Mouse (Mus musculus) adrenal gland, adult 18-20 months (tissue): ENCODE measurements around the gene Ndst2. TPM values are rescaled to one million over a fixed set of nuclear protein-coding genes. Genes with fewer than 3 reads are reported as not detected.
A peak's percentile ranks its signal among the peaks of the same experiment; 100 is the strongest.

Experiments
- DNase-seq, 2 experiments: peaks; one replicate each; pipeline ENCODE4 v3.0.0; 2021 to 2022; ENCODE audit warnings: low spot score in 2 of 2
- long read RNA-seq, 2 experiments: library from polyadenylated mRNA; stranded (forward); transcript quantifications; one replicate each; pipeline ENCODE4 v2.0.0; 2021
- total RNA-seq, 2 experiments: library from RNA; stranded (reverse); gene quantifications; 1 replicate in 1 of 2; 2 replicates in 1 of 2; pipeline ENCODE4 v1.2.3; 2021

Gene Ndst2
- total RNA-seq = 10 to 100 TPM; 21.6 to 26.1 TPM
- long read RNA-seq, experiment 1, transcript Ndst2-202 (15 exons, 3,907 nt) = major isoform, 11 of 20 reads
- long read RNA-seq, experiment 1, partial matches to known transcripts = 0 of 20 reads
- long read RNA-seq, experiment 1, other reads (novel, unspliced or antisense) = 9 of 20 reads
- long read RNA-seq, experiment 2, transcript Ndst2-202 (15 exons, 3,907 nt) = minor isoform, 5 of 19 reads
- long read RNA-seq, experiment 2, transcript Ndst2-201 (13 exons, 3,305 nt) = major isoform, 7 of 19 reads
- long read RNA-seq, experiment 2, partial matches to known transcripts = 3 of 19 reads
- long read RNA-seq, experiment 2, other reads (novel, unspliced or antisense) = 4 of 19 reads

DNA sequence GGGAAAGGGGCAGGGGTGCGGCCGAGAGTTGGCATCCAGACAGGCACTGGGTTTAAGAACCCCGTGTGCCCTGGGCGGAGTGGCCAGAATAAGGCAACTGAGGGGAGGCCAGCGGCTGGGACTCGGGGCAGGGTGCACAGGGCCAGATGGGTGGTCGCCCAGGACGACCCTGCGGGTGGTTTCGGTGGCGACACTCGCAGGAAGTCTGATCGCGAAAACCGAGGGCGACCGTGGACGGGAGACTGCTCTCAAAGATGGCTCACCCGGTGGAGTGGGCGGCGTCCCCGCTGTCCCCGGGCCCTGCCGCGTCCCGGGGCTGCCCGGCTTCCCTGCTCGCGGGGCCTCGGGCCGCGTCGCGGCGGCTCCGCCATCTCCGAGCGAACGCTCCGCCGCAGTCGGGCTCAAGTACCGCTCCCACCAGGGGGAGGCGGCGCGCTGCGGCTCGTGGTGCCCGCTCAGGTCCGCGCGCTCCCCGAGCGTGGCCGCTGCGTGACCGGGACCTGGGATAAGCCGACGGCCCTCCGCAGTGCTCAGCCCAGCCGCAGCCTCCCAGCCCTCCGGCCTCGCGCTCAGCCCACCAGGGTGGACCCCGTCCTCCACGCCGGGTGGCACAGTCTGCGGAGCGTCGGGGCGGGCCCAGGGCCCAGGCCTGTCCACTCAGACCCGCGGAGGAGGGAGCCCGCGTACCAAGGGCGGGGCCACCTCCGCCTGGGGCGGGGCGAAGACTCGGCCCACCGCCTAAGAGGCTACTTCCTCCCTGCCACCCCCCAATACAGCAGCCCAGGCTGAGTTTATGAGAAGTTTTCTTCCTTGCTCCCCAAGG is at the start of gene Ndst2:
TSS of gene Ndst2 (minus strand) at position 611 of the 823 bp plus-strand sequence.
- DNase-seq = peak; percentile 84 to 85

- no peak for DNase-seq
Measured at GRCm38 (mm10) chr14:20783526-20783925, 49.2 kb upstream of the Ndst2 start.

DNA sequence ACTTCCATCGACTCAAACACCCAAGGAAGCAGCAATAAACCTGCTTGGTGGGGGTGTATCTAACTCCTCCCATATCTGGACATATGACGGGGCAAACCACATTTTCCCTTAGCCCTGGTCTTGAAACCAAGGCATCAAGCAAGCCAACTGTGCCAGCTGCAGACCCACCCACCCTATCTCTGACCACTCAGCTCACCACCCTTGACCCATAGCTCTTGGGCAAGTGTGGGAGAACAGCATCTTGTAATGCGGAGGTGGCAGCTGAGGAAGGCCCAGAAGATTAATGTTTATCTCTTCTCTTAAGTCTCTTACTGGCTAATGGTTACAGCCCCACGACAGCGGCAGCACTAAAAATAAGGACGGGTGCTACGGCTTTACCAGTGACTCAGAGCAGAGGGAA is 48.5 kb upstream of the Ndst2 start:
- no peak for DNase-seq

DNA sequence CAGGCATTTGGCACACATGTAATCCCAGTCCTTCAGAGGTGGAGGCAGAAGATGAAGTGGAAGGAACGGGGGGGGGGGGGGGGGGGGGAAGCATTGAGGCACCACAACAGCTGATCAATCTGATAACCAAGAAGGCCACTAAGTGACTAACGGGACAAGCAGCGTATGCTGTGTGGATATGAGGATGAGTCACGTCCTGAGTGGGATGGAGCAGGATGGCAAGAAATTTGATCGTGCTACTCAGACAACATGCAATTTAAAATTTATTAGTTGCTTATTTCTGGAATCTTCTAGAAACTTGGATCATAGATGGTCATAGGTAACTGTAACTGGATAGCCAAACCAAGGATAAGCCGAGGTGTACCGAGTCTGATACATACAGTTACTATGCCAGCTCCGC is 45.9 kb upstream of the Ndst2 start:
- no peak for DNase-seq

- DNase-seq = no peak
Measured at GRCm38 (mm10) chr14:20778496-20778895, 44.1 kb upstream of the Ndst2 start.

GRCm38 (mm10) chr14:20775661-20776060 is 41.3 kb upstream of the Ndst2 start:
- no peak for DNase-seq

DNA sequence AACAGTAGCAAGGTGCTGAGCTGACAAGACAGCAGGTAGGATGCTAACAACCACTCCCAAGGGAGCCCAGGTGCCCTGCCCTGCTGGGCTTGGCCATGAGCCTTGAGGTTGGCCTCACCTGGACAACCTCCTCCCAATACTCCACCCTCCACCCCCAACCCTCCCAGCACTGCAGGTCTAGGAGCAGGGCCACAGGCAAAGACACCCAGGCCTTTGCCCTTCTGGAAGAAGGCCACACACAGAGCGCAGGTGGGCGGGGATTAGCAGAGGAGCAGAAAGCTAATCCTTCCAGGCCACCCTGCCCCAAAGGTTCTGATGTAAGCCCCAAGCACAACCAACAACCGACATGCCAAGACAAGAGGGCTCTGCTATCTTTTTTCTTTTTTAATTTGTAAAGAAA is 39.0 kb upstream of the Ndst2 start:
- peak in 1 of 2 experiments; percentile 5 for DNase-seq

DNA sequence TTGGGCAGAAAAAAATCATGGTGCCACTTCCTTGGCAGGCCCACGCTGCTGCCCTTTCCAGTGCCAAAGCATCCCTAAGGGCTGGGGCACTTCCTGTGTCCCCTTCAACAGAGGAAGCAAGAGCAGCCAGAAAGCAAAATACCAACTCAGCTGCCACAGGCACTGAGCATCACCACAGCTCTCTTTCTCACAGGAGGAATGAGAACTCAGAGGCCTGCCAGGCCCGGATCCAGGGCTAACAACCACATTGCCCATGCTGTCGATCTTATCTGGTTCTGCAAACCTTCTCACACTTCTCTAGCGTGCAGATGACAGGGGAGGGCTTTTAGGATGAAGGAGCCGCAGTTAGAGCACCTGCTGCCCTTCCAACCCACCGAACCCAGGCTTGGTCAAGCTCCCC is 38.4 kb upstream of the Ndst2 start:
- DNase-seq = no peak

GRCm38 (mm10) chr14:20771941-20772340 is 37.6 kb upstream of the Ndst2 start:
- no peak for DNase-seq

GRCm38 (mm10) chr14:20768581-20768980 is 34.2 kb upstream of the Ndst2 start:
- no peak for DNase-seq

DNA sequence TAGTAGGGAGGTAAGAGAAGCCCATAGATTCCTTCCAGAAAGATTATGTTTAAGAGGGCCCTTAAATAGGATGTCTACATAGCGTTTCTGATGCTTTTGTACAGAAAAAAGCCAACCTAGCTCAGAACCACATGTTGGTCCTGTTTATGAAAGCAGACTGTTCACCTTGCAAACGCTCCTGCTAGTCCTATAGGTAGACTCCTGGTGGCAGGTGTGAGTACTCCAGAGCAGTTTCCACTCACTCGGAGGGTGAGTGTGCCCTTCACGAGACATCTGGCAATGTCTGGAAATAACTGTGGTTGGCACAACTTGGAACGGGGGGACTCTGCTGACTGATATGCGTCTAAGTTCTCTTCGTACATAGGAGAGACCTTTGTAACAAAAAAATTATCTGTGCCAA is 33.6 kb upstream of the Ndst2 start:
- DNase-seq = no peak

DNA sequence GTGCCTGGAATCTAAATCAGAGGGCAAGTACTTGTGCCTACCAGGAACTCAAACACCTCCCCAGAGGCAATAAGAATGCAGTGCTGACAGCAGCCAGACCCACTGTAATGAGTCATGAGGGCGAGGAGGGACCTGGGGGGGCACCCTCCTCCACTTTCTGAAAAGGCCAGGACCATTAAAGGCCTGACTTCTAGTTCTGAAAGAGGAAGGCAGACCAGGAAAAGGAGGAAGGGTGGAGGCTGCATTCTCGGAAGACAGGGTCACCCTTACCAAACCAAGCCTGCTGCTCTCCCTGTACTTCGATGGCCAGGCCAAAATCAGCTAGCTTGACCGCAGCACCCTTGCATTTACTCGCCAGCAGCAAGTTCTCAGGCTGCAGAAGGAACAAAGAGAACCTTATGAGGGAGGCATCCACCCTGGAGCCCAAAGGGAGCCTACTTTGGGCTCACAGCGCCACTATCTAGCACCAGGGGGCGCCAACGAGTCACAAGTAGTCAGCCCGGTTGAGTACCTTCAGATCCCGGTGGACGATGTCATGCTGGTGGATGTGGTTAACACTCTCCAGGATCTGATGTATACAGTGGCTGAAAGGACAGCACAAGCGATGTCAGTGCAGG is 31.4 kb upstream of the Ndst2 start:
- DNase-seq = peak; percentile 91 to 94

GRCm38 (mm10) chr14:20764942-20765341 is 30.6 kb upstream of the Ndst2 start:
- DNase-seq = no peak

DNA sequence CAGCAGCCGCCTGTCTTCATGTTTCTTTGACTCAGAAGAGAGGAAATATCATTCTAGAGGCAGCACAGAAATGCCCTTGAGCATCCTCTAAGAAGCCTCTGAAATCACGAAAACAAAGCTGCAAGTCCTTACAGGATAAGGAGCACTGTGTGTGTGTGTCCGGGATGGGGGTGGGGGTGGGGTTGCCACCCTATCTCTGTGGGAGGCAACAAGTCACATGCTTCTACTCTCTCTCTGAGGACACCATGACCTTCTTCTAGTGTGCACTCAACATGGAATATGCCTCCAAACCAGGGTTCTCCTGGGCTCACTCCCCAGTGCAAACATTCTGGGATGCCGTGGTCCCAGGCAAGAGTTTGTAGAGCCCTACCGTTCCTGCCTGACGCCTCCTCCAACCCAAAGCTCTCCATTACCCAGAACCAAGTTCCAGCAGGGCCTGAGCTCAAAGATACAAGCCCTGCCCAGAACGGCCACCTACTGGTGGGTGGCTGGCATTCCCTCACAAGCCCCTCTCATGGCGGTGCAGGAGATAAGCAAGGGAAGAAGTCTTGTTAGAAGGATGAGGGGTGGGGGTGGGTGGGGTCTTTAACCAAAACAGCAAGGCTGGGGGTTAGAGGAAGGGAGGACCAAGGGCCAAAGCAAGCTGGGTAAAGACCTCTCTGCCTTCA is 24.5 kb upstream of the Ndst2 start:
- DNase-seq = no peak

- no peak for DNase-seq
Measured at GRCm38 (mm10) chr14:20757370-20757907, 23.1 kb upstream of the Ndst2 start.

- DNase-seq = no peak
Measured at GRCm38 (mm10) chr14:20753792-20754191, 19.4 kb upstream of the Ndst2 start.

DNA sequence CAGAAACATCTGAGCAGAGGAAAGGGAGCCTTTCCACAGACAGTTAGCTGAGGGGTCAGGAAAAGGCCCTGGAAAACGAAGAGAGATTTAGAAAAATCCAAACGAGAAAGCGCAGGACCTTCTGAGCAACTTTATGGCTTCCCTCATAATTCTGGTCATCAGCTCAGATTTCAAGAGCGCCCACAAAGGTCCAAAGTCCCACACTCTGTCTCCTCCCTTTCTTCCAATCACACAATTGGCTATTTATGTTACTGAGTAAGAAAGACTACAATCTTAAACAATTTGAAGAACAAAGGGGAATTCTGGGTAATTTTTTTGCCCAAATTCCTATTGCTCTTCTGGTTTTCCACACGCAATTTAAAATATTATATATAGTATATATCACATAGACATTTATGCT is 16.1 kb upstream of the Ndst2 start:
- DNase-seq = no peak

- no peak for DNase-seq
Measured at GRCm38 (mm10) chr14:20749494-20750051, 15.2 kb upstream of the Ndst2 start.

GRCm38 (mm10) chr14:20748388-20748787 is 14.0 kb upstream of the Ndst2 start:
- DNase-seq = no peak

- no peak for DNase-seq
Measured at GRCm38 (mm10) chr14:20746935-20747334, 12.6 kb upstream of the Ndst2 start.

GRCm38 (mm10) chr14:20743614-20744013 is 9.3 kb upstream of the Ndst2 start:
- DNase-seq = no peak
